Mouse (Mus musculus) effector memory CD4-positive, alpha-beta T cell, adult 7 months (primary cell): ENCODE results near the gene Fabp3. TPM values are rescaled to one million over a fixed set of nuclear protein-coding genes. Genes with fewer than 3 reads are reported as not detected.

ENCODE experiments used
- polyA plus RNA-seq: library from polyadenylated mRNA; unstranded; fragments of 100-300 nt; shearing (Covaris generic); gene quantifications from one replicate; pipeline ENCODE4 v1.2.1, GENCODE M21; 2017

The Fabp3 gene
- 0.90 TPM for polyA plus RNA-seq

GRCm38 (mm10) chr4:130308231-130309081 is at the start of gene Fabp3, which contains the start of gene Gm10570:
Fabp3 (plus strand) TSS chr4:130308595.
Gm10570 (minus strand) TSS chr4:130308674.

GRCm38 (mm10) chr4:130279105-130279504 is 29.3 kb upstream of the Fabp3 start, which contains the start of gene Serinc2:
Serinc2 (minus strand) TSS chr4:130279205.

GRCm38 (mm10) chr4:130359486-130360237 is 51.3 kb downstream of the Fabp3 start, which contains the start of the genes Zcchc17 and Snrnp40:
Zcchc17 (minus strand) TSS chr4:130359943.
Snrnp40 (plus strand) TSS chr4:130360132.

Other genes with a start within 250 kb of the Fabp3 start
- gene Pef1, start 206.0 kb upstream of the Fabp3 start, polyA plus RNA-seq = 43.4 TPM
- not detected for gene Hcrtr1, start 169.2 kb upstream of the Fabp3 start, polyA plus RNA-seq
- not detected for gene Tinagl1, start 133.5 kb upstream of the Fabp3 start, polyA plus RNA-seq
- not detected for gene Gm853, start 86.2 kb upstream of the Fabp3 start, polyA plus RNA-seq
- gene Serinc2, start 29.4 kb upstream of the Fabp3 start, polyA plus RNA-seq = not detected
- not detected for gene Gm10570, start 79 bp downstream of the Fabp3 start, polyA plus RNA-seq
- 45.4 TPM for gene Zcchc17, start 51.3 kb downstream of the Fabp3 start, polyA plus RNA-seq
- 81.0 TPM for gene Snrnp40, start 51.5 kb downstream of the Fabp3 start, polyA plus RNA-seq